Mouse (Mus musculus): ENCODE measurements around the gene Zfp292.
"Not testable (repeated sequence)": the region's sequence is repeated elsewhere in the genome, so short reads cannot be mapped to it uniquely, and the experiment has no call there.

Gene Zfp292

DNA sequence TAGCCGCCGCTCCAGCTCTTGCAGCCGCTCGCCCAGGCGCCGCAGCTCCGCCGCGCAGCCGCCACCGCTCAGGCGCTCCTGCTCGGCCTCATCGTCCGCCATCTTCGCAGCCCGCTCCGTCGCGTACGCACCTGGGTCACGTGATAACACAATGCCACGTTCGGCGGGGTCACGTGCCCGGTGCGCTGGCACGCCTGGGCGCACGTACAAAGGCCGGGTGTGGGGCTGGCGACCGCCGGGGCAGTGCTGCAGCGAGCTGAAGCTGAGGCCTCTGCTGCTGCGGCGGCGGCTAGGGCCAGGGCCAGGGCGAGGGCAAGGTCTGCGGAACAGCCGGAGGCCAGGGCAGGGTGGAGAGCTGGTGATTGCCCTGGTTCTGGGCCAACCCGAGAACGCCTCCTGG lies at the start of gene Zfp292:
Gene Zfp292 (minus strand): TSS at position 143 of the 400 bp plus-strand sequence.
- in situ Hi-C loops (cut with MboI, MseI) = no loop called here

DNA sequence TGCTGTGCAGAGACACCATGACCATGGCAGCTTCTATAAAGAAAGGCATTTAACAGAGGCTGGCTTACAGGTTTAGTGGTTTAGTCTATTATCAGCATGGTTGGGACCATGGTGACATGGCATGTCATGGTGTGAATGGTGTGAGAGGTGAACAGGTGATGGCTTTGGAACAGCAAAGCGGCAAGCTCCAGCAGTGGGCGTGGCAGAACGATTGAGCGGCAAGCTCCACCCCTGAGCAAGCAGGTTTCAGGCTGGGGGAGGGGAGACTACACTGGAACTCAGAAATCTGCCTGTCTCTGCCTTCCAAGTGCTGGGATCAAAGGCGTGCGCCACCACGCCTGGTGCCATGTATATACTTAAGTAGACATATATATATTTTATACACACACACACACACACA lies 45.6 kb upstream of the Zfp292 start:
- in situ Hi-C loops (cut with MboI, MseI) = loop anchor here (25.0 kb wide), 1 partner anchor 1859 kb away; no protein-coding TSS in a partner anchor

DNA sequence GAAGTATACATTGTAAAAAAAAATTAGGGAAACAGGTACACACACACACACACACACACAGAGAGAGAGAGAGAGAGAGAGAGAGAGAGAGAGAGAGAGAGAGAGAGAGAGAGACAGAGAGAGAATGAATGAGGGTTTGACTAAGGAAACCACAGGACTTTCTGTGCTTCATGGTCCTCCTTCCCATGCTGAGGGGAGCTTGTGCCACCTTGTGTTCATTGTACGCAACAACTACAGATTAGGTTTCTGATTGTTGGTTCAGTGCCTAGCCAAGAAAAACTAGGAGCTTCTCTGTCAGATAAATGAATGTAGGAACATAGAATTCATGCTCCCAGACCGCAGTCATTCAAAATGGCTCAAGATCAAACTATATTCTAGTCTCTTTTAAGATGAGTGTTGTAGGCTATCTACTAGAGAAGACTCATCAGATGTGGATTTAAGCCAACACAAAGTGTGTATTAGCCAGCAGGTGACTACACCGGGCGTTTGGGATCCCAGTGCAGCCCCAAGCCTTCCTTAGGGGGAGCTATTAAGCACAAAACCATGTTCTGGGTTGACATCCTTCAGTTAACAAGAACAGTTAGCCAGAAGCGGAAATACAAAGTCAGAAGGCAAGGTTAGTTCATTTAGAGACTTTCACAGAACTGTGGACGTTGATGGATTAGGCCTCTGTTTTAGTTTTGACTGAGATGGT lies 39.6 kb upstream of the Zfp292 start:
- in situ Hi-C loops (cut with MboI, MseI) = no loop called here

DNA sequence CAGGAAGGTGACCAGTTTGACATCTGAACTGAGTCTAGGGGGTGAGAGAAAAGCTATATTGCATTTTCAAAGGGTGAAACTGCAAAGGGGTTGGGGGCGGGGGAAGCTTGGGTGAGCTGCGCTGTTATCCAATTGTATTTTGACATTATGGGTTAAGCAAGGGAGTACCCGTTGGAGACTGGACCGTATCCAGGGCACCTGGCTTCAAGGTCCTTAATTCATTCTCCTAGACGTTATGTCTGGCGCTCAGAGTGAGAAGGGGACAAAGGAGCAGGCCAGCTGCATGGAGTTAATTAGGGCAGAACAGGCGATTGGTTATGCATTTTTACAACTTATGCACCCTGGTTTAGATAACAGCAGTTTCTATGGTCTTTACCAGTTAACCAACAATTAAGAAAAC lies 34.6 kb upstream of the Zfp292 start:
- in situ Hi-C loops (cut with MboI, MseI) = no loop called here

DNA sequence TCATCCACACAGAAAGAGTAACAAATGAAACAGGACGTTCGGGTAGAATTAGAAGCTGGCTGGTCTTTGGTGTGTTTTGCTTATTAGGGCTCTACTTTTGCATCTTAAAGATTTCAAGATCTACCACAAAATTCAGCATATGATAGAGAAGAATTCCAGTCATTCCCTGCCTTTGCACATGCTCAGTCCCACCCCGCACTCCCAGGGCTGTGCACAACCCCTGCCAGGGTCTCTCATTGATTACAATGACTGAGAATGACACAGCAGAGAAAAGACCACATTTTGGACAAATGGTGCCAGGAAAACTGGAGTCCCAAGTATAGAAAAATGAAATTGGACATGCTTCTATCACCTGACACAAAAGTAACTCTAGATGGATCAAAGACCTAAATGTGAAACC lies 29.4 kb upstream of the Zfp292 start:
- in situ Hi-C loops (cut with MboI, MseI) = loop anchor here (5.0 kb wide), 1 partner anchor 120 kb away; no protein-coding TSS in a partner anchor

DNA sequence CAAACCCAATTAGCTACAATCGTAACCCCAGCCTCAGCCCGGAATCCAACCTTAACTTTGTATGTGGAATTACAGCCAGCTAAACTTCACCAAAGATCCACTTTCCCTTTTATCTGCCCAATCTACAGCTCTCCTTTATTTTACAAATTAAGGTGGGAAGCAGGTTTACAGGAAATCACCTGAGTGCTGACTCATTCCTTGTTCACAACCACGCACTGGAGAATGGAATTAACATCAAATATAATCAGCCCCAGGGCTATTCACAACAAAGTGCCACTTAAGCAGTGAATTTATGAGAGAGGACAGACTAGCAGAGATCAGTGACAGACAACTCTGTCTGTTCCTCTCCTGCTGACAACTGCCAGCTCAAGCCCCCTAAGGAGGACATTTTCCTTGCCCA lies 28.6 kb upstream of the Zfp292 start:
- in situ Hi-C loops (cut with MboI, MseI) = loop anchor here (5.0 kb wide), 1 partner anchor 119 kb away; no protein-coding TSS in a partner anchor

DNA sequence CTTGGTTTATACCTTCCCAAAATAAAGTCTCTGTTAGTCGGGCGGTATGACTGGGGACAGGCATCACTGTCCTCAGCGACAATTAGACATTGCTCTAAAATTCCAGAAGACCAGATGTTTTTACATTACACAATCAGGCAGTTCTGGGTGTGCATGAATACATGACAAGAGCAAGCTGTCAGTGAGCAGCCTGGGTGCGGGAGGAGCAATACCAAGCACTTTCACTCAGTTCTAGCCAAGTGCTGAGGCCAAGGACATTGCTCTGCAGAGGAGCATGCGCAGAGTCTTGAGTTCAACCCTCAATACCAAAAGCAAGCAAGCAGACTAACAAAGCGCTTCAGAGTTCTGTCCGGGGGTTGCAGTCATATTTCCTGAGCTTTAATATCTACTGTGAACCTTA lies 25.4 kb upstream of the Zfp292 start:
- in situ Hi-C loops (cut with MboI, MseI) = no loop called here

DNA sequence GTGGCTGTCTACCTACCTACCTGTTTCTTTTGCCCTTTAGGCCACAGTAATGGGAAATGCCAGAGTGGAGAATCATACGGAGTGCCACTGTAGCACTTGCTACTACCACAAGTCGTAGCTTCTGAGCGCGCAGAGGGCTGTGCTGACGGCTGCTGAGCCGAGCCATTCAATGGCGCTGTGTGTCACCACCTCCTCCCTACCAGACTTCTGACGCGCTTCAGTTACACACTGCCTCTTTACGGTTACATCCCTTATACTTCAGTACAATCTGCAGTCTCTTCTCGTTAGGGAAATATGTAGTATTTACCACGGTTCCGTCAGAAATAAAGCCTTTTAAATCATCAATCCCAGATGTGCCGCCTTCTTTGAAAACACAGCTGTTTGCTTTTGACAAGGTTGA lies 24.3 kb upstream of the Zfp292 start:
- in situ Hi-C loops (cut with MboI, MseI) = no loop called here

DNA sequence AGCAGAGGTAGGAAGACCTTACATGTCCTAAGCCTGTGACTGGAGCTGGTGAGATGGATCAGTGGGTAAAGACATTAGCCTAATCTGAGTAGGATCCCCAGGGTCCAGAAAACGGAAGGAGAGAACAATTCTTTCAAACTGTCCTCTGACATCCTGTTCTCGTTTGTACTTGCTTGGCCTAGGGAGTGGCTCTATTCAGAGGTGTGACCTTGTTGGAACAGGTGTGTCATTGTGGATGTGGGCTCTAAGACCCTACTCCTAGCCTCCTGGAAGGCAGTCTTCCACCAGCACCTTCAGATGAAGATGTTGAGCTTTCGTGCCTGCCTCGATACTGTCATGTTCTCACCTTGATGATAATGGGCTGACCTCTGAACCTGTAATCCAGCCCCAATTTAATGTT lies 23.4 kb upstream of the Zfp292 start:
- in situ Hi-C loops (cut with MboI, MseI) = no loop called here

DNA sequence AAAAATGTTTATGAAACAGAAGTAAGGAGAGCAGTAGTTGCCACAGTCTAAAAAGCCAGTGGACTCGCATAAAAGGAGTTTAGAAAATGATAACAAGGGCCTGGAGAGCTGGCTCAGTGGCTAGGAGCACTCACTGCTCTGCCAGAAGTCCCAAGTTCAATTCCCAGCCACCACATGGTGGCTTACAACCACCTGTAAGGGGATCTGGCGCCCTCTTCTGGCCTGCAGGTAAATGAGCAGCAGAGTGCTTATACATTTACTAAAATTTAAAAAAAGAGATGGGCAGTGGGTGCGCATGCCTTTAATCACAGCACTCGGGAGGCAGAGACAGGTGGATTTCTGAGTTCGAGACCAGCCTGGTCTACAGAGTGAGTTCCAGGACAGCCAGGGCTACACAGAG lies 22.6 kb upstream of the Zfp292 start:
- in situ Hi-C loops (cut with MboI, MseI) = no loop called here

DNA sequence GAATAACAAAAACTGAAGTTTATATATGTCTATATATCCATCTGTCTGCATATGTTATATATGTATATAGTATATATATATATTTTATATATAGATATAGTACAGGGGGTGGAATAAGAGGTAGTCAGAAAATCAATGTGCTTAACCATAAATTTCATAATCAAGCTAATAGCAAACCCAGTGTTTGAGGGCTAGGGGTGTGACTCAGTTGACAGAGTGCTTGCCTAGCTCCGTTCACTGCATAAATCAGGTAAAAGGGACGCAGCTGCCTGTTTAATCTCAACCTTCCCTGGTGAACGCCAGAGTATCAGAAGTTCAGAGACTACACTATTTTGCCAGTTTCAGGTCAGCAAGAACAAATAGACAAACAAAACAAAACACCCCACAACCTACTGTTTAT lies 18.8 kb upstream of the Zfp292 start:
- in situ Hi-C loops (cut with MboI, MseI) = not testable (repeated sequence)

DNA sequence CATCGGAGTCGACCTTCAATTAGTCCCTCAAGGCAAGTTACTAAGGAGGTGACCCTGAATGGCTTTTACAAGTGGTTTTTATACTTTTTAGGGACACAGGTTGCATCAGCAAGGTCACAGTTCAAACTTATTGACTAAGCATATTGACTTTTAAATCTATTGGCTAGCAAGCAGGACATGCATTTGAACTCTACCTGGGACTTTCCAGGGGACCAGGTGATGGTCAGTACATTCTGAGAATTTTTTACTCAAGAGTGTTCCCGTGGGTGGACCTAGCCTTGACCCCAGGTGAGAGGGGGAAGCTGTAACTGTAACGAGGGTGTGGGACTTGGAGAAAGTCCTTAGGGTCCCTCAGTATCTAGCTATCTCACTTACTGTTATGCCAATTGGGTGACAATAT lies 18.4 kb upstream of the Zfp292 start:
- in situ Hi-C loops (cut with MboI, MseI) = no loop called here

DNA sequence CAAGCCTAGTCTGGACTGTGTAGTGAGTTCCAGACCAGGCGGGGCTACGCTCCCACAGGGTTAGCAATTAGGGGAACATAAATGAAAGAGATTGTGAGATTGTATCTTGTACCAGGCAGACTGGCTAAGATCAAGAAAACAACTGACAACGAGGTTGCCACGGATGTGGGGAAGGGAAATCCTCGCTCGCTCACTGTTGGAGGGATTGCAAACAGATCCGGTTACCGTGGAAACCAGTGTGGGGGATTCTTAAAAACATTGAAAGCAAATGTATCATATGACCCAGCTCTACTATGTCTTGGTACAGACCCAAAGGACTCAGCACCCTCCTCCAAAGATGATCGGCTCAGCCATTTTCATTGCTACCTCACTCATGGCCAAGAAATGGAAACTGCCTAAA lies 17.4 kb upstream of the Zfp292 start:
- in situ Hi-C loops (cut with MboI, MseI) = no loop called here

DNA sequence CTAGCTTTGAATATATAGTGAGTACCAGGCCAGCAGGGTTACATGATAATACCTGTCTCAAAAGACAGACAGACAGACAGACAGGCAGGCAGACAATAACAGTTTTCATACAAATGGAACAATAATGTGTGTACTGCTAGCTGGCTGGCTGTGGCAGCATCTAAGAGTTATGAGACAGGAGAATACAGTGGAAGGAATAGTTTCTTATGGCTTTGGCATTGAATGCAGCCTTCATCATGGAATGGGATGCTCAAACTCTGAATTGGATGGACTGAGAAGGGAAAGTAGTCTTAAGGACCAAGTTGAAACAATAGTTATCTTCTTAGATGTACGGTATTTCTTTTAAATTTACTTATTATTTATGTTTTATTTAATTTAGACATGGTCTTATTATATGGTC lies 16.6 kb upstream of the Zfp292 start:
- in situ Hi-C loops (cut with MboI, MseI) = no loop called here

DNA sequence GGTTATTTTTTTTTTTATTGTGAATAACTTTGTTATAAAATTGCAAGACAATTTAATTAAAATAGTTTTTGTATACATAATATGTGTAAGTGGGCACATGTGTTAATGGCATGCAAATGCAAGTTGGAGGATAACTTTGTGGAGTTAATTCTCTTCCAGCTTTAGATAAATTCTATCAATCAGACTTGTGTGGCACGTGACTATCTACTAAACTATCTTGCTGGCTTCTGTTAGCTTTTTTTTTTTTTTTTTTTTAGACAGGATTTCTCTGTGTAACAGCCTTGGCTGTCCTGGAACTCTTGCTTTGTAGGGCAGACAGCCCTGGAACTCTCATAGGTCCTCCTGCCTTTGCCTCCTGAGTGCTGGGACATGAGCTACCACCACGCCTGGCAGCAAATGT lies 15.7 kb upstream of the Zfp292 start:
- in situ Hi-C loops (cut with MboI, MseI) = no loop called here

DNA sequence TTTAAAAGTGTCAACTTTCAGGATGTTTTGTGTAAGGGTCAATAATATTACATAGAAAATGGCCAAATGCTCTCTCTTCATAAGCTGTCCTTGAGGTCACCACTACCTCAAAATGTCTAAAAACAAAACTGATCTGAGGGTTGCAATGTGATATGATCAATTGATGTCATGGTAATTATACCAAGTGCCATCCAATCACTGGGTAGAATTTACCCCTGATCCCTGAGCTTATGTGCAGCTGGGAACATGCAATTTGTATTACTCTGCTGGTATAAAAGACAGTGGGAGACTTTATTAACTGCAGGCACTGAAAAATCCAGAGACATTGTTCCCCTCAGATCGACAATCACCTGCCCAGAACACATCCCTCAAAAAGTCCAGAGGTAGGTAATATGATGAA lies 10.7 kb upstream of the Zfp292 start, which contains the start of gene Cga:
Gene Cga (plus strand): TSS at position 301 of the 400 bp plus-strand sequence.
- in situ Hi-C loops (cut with MboI, MseI) = no loop called here

DNA sequence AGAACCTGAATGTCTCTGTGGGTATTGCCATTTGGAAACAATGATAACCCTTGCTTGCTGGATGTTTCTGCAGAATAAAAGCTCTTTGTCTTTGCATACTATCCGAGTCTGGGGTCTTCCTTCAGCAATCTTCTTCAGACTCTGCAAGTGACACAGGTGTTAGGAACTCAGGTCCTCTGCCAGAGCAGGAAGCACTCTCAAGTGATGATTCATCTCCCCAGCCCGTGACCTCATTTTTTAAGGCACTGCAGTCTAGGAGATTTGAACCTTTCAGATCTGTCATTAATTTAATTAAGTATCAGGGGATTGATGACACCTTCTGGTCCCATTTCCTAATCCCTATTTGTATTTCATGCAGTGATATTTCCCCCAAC lies 7.0 kb upstream of the Zfp292 start:
- in situ Hi-C loops (cut with MboI, MseI) = no loop called here

DNA sequence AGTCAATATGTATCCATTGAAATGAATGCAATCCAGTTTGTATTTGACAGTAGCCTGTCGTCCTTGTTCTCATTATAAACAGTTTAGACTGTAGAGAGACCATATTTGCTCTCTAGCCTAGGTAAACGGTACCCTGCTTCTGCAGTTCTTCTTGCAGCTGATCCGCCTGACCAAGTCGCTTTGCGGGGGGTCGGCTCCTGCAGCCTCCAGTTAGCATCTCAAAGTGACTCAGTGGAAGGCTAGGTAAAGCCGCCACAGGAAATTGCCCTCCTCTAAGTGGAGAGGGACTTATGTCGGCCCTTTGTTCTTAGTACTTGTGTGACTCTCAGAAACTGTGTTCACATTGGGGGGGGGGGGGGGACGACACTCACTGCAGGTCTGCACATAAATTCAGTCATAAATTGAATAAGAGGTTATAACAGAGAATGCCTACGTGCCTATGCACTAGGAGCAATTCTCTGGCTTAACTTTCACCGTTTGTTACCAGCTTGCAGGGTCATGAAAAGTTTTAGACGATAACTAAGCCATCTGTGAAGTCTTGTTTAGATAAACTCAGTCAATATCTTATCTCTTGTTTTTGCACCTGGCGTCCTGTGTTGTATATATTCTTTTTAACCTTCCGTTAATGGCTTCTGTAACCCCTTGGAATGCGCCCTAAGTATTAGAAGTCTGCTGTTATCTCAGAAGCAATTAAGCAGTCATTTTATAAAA lies 6.5 kb upstream of the Zfp292 start:
- in situ Hi-C loops (cut with MboI, MseI) = no loop called here

DNA sequence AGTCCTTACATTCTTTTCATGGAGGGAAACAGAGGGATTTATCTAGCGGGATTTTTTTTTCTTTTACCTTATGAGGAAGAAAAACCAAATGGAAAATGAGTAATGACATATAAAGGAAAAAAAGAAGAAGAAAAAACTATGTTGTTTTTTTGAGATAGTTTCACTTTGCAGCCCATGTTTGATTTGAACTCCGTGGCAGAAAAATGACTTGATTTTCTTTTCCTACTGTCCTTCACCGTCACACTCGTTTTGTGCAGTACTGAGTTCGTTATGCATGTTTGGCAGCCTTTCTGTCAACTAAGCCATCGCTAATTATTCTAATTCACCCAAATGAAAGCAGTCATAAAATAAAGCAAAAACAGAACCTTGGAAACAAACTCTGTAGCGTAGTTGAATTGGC lies 4.5 kb upstream of the Zfp292 start:
- in situ Hi-C loops (cut with MboI, MseI) = no loop called here

DNA sequence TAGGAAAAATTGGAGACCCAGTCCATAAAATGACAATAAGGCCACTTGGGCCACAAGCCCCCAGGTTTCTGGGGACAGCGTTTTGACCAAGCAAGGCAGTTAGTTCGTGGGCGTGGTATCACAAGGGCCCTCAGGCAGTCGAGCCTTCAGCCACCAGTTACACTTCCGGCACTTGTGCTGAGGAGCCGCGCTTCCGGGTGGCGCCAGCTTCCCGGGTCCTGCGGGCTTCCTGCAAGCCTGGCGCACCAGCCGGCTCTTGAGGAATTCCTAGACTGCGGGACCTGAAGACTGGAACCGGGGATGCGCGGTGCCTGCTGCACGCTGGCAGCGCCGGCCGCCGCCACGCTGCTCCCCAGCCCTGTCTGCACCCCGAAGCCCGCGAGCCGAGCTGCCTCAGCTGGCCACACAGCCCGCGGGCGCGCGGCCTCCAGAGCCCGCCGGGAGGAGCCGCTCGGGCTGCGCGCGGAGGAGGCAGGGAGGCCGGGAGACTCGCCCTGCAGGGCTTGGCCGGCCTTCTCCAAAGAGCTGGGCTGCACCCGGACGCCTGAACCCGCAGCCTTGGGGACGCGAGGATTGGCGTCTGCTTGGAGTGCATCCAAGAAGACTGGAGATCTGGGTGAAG lies 3.8 kb upstream of the Zfp292 start:
- in situ Hi-C loops (cut with MboI, MseI) = no loop called here

DNA sequence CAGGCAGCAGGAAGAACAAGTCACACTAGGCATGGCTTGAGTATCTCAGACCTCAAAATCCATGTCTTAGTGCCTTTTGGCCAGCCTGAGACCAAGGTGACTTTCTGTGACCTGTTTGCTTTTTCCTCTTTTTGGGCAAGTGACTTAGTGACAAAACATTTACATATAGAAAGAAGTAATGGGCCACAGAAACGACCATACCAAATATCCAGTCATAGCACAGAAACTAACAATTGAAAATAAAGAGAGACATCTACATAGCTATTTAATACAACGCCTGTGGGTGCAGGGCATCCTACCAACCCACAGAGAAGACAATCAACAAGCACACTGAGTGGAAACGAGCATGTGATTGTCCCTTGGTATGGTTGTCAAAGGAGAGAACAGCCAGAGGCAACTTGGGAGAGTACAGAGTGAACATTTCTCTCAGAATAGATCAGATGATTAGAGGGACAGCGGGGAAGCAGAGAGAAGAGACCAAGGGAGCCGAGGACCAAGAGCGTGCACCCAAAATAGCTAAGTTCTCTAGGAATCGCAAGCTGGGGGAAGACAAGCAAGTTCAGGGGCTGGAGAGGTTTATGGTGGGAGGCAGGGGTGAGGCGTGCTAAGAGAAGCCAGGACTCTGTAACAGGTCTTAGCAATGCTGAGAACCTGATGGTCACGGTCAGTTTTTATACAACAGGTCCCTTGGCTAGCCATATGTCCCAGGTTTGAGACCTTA lies 3.0 kb upstream of the Zfp292 start:
- in situ Hi-C loops (cut with MboI, MseI) = no loop called here

DNA sequence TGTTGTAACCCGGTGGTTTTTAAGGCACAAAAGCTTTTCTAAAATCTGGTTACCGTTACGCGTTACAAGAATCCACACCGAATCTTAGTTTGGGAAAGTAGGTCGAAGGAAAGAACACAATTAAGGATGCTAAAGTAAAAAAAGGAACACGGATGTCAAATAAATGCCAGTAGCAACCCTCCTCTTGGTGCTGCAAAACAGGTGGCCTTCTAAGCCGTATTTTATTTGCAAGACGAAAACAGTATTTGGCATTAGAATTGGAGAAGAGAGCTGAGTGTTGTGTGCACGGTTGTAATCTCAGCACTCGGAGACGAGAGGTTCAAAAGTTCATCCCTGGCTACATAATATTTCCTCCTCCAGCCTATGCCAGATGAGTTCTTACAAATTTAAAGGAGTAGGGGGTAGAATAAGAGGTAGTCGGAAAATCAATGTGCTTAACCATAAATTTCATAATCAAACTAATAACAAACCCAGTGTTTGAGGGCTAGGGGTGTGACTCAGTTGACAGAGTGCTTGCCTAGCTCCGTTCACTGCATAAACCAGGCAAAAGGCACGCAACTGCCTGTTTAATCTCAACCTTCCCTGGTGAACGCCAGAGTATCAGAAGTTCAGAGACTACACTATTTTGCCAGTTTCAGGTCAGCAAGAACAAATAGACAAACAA lies 738 bp upstream of the Zfp292 start:
- in situ Hi-C loops (cut with MboI, MseI) = no loop called here
